Mouse (Mus musculus): ENCODE results near the gene Esp6. TPM values are rescaled to one million over a fixed set of nuclear protein-coding genes. Genes with fewer than 3 reads are reported as not detected.
"Not testable (repeated sequence)": the region's sequence is repeated elsewhere in the genome, so short reads cannot be mapped to it uniquely, and the experiment has no call there.

Gene Esp6
- total RNA-seq (2021) = not detected in 2 replicates
- long read RNA-seq = 0 reads

GRCm38 (mm10) chr17:40561207-40561606 is at the start of gene Esp6:
Gene Esp6, plus strand, starts transcription at chr17:40561507.
- no peak for DNase-seq

DNA sequence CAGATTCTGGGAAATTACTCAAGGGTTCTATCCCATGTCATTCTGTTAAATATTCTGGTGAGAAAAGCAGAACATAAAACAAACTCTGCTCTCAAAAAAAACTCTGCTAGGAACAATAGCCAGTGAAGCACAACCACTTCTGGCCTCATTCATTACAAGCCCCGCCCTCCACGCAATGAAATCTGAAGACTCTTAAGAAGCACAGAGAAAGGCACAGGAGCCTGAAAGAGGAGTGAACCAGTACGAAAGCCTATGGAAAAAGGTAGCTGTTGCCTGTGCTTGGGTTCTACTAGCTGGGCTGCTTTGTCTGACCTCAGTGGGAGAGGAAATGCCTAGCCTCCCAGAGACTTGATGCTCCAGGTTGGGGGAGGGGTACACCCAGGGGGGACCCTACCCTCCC is 41.5 kb upstream of the Esp6 start, which contains the start of gene Esp8:
Esp8 (plus strand) TSS at position 205 of the 400 bp plus-strand sequence.
- no peak for DNase-seq

DNA sequence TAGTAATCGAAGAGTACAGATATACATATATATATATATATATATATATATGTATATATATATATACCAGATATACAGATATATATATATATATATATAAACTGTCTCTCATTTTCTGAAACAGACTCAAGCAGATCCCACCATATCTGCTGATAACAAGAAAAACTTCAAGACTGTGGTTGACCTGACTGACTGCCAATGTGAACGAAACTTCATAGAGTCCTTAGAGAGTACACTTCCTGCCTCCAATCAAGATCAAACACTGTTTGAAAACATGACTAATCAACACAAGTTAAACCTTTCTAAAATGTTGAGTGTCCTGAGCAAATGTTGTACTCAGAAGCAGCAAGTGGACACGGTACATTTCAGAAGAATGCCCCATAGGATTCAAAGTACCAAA is 31.5 kb upstream of the Esp6 start:
- DNase-seq = no peak

DNA sequence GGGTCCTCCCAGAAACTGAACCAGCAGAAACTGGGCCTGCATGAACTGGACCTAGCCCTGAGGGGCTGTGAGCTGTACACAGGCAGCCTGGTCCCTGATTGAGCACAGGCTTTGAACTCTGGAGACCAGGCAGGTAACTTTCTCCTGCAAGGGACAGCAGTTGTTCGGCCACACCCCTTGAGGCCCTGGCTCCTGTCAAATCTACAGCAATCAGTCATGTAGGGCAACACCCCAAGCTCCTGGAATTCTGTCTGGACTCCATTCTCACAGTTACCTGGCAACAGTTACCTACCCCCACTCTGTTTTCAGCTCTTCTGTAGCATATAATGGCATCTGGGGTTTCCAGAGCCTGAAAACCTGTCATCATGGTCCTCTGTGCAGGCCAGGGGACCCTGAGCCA is 30.2 kb upstream of the Esp6 start:
- DNase-seq = no peak

- DNase-seq = not testable (repeated sequence)
These were observed 14.3 kb upstream of the Esp6 start for GRCm38 (mm10) chr17:40547005-40547404.

- no peak for DNase-seq
These were observed 7.8 kb upstream of the Esp6 start for GRCm38 (mm10) chr17:40553470-40553869.

- not testable (repeated sequence) for DNase-seq
These were observed 22.6 kb downstream of the Esp6 start for GRCm38 (mm10) chr17:40583906-40584305.

DNA sequence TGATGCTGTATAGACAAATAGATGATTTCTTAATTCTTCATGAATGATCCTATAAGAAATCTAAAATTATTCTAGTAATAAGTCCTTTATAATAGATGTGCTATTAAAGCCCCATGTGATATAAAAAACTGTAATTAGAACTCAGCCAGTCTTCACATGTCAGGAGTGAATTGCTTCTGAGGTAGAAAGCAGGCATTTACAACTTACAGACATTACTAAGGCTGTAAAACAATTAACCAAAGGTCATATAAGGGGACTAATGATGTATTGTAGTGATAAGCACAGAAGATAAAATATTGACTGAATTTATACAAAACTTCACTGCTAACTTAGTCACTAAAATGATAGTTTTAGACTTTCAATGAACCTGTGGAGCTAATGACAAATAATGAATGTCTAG is 30.0 kb downstream of the Esp6 start:
- no peak for DNase-seq

GRCm38 (mm10) chr17:40598294-40598693 is 37.0 kb downstream of the Esp6 start, which contains the start of gene Esp4:
Gene Esp4, plus strand, starts transcription at chr17:40598594.
- DNase-seq = no peak

Other genes with a start within 250 kb of the Esp6 start
- not detected in 2 replicates for gene Crisp1, start 242.3 kb upstream of the Esp6 start, total RNA-seq (2021)
- not detected in 2 replicates for gene Esp8, start 41.5 kb upstream of the Esp6 start, total RNA-seq (2021)
- not detected in 2 replicates for gene Esp4, start 37.1 kb downstream of the Esp6 start, total RNA-seq (2021)
- not detected in 2 replicates for gene Esp3, start 70.6 kb downstream of the Esp6 start, total RNA-seq (2021)
- gene Esp1, start 165.6 kb downstream of the Esp6 start, total RNA-seq (2021) = not detected in 2 replicates
- gene Crisp2, start 245.5 kb downstream of the Esp6 start, total RNA-seq (2021) = not detected in 2 replicates
- not detected in 2 replicates for gene Rhag, start 249.6 kb downstream of the Esp6 start, total RNA-seq (2021)